Mouse (Mus musculus): ENCODE results near the gene Pde1c. TPM values are rescaled to one million over a fixed set of nuclear protein-coding genes. Genes with fewer than 3 reads are reported as not detected.

Pde1c gene
- 1.5 and 1.9 TPM in 2 replicates for polyA plus RNA-seq (2021; fragmentation: Nextera tagmentation)
- long read RNA-seq, experiment 1, full-length matches to known transcripts, result 3 of 14 reads
- long read RNA-seq, experiment 1, partial matches to known transcripts, result 5 of 14 reads
- long read RNA-seq, experiment 1, other reads (novel, unspliced or antisense), result 6 of 14 reads
- long read RNA-seq, experiment 2, partial matches to known transcripts, result 0 of 4 reads
- long read RNA-seq, experiment 2, other reads (novel, unspliced or antisense), result 4 of 4 reads

DNA sequence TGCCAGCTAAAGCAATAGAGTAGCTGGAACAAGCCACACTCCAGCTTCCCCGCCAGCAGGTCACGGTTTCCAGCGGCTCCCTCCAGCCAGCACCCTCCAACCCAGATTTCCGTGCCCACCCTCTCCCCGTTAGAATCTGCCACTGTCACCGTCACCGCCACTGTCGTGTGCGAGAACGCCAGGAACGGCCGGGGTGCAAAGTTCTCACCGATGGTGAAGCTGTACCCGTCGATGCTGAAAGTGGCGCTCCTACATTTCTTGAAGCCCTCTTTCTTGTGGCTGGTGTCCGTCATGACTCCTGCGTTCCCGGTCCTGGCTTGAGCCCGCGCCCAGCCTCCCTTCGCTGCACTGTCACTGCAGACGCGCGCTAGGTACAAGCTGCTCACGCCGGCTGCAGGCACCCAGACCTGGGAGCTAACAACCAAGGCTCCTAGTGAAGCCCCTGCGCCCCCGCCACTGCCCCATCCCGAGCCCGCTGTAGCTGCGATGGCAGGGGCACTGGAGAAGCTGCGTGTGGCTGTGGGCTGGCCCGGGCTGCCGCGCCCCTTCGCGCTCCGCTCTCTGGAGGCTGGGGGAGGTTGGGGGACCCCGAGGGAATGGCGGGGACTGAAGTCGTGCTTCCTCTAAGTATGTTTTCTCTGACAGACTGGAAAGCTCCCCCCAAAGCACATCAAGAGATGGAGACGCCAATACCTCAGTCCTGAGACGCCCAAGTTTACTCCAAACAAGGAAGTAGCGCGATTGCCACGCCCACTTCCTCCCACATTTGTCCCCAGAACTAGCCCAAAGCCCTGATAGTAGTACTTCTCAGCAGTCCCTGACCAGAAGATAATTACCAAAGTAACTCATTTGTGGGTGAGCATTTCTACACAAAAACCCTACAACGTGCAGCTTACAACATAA is at the start of gene Pde1c:
Pde1c (minus strand) TSS at position 634 of the 903 bp plus-strand sequence.

Other genes with a start within 250 kb of the Pde1c start
- 31.8 and 39.8 TPM in 2 replicates for gene Lsm5, start 135.6 kb upstream of the Pde1c start, polyA plus RNA-seq (2021; fragmentation: Nextera tagmentation)
- 5.5 and 5.8 TPM in 2 replicates for gene Avl9, start 145.8 kb upstream of the Pde1c start, polyA plus RNA-seq (2021; fragmentation: Nextera tagmentation)
- 25.4 and 28.5 TPM in 2 replicates for gene Kbtbd2, start 228.7 kb upstream of the Pde1c start, polyA plus RNA-seq (2021; fragmentation: Nextera tagmentation)

Data from left cerebral cortex, adult 6 months (tissue).